Mouse (Mus musculus): ENCODE measurements at regions not wholly inside any gene's neighbourhood (a gene's known extent, or its start where the extent isn't known, plus 50 kb on each side); places are given as distances from the start of the nearest gene placed in this dataset.

GRCm38 (mm10) chr10:21777103-21777502 lies 104.9 kb upstream of the Sgk1 start:
- DNase-seq = no peak

GRCm38 (mm10) chr10:21783478-21783877 lies 98.5 kb upstream of the Sgk1 start:
- DNase-seq = no peak

DNA sequence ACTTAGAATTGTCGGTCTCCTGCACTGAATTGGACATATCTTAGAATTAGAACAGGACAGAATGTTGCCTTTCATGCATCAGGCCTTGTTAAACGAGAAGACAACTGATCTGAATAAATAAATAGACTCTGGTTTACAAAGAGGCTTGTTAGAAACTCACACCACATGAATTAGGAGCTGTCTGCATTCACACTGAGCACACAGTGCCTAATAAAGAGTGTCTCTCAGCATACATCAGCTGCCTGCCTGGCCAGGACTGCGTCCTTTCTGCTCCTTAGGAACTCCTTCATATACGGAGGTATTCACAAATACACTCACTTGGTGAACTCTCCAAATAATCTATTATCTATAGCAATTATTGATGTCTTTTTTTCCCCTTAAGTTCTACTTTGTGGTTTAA lies 96.9 kb upstream of the Sgk1 start:
- DNase-seq = no peak

DNA sequence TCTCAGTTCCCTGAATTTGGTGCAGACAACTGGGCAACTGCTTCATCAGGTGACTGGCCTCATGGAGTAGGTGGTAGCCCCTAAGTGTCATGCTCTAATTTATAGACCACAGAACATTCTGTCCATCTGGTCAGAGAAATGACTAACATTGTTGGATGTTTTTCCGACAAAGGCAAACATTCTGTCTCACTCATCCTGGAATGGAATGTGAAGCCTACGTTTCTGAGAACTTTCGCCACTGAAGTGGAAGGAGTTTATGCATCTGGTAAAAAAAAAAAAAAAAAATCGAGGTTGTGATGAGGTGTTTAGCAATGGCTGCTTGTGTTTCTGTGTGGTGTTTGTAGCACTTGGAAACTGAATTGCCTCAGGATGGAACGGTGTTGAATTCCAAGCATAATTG lies 96.2 kb upstream of the Sgk1 start:
- DNase-seq = no peak

DNA sequence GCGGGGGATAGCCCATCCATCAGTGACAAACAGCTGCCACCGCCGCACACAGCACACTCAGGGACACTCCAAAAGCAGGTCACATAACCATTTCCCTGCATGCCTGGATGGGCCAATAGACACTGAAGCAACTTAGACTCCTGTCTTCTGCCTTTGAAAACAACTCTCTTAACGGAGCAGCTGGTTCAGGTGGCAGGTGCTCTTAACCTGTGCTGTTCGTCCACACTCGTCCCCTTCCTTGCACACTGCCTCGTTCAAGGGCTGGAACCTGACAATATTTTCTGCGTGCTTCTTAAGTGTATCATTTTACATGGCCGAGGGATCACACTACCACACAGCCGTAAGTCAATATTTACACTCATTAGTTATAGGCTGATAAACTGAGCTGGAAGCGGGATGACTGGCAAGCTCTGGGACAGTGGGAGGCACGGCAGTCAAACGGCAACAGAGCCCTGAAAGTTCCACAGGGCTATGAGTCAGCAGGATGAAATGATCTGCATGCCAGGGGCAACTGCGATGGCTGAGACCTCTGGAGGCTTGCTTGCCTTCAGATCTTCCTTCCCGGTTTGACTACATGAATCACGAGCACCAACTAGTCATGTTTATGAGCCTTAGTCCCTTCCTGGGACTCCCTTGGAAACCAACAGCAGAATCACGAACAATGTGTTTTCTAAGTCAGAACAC lies 92.0 kb upstream of the Sgk1 start:
- DNase-seq = no peak

GRCm38 (mm10) chr10:21790991-21791390 lies 91.0 kb upstream of the Sgk1 start:
- DNase-seq = no peak

DNA sequence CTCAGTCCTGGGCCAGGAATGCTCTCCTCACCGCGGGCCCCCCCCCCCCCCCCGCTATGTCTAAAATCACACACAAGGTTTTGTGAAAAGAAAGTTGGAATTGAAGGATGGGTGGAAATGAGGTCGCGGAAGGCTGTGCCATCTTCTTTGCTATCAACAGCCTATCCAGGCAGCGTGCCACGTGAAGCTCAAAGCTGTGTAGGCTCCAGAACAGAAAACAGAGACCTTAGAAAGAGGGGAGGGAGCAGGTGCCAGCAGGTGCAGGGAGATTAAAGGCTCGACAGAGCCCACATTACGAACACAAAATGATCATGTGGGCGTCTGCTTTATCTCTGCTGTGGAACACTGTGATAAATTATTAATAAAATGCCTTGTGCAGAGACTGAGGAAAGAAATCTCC lies 89.6 kb upstream of the Sgk1 start:
- DNase-seq = peak; percentile 53 to 68

DNA sequence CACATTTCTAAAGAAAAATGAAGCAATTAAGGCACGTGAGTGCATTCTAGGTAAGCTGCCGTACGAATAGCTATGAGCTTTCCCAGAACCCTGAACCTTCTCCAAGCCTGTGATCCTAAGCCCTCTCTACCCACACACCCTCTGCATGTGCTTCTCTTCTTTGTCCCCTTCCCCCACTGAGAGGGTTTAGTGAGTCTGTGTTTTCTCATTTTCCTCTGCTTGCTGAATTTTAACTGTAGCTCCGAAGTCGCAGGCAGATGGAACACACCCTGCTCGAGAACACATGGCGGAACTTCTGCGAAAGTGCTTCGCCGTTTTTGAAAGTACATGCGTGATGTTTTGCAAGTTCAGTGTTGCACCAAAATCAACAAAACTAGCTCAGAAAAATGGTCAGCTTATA lies 88.3 kb upstream of the Sgk1 start:
- DNase-seq = no peak

- no peak for DNase-seq
Observed at GRCm38 (mm10) chr10:21796386-21796785, 85.6 kb upstream of the Sgk1 start.

- no peak for DNase-seq
Observed at GRCm38 (mm10) chr10:21798103-21798502, 83.9 kb upstream of the Sgk1 start.

- no peak for DNase-seq
Observed at GRCm38 (mm10) chr10:21801556-21801955, 80.4 kb upstream of the Sgk1 start.

DNA sequence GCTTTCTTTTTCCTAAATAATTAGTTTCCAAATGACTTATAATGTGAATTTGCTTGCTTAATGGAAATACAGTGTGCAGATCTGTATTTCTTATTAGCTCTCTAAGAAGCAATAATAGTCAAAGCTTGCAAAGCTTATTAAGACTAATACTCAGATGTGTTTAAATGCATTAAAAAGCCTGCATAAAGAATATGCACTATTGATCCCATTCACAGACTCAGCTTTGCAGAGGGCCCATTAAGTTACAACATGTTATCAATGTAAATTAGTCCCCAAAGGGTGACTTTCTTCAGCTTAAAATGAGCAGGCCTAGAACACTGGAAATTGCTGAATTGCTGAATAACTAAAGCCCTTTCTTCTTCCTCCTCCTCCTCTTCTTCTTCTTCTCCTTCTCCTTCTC lies 78.8 kb upstream of the Sgk1 start:
- DNase-seq = no peak

DNA sequence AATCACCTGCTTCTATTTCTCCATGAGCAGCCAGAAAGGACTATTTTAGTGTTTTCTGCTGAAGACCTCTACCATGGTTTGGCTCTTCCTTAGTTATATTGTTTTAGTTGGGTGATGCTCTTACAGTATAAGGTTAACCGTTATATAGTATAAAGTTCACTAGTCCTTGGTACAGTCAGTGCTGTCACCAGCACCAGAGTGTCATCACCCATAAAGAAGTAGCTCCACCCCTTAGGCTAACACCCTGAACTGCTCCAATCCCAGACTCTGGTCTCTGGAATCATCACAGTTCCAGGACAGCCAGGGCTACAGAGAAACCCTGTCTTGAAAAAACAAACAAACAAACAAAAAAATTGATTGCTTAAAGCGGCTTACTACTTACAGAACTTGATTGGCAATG lies 77.2 kb upstream of the Sgk1 start:
- DNase-seq = no peak

DNA sequence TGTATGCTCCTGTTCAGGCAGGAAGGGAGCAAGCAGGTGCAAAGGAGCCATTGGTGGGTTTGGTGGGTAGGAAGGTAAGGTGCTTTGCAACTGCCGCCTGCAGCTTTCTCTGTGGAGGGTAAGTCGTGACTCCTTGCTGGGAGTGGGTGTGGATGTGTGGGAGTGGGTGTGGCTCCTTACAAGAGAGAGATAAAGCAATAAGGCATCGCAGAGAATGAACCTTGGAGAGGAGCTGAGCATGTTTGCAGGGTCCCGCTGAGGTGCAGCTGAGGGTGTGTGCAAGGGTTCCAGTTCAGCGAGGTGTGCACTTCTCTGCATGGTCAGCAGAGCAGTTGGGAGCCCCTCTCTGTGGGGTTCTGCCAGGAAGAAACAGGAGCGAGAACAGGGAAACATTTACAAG lies 76.4 kb upstream of the Sgk1 start:
- DNase-seq = no peak

- no peak for DNase-seq
Observed at GRCm38 (mm10) chr10:21806716-21807115, 75.3 kb upstream of the Sgk1 start.

DNA sequence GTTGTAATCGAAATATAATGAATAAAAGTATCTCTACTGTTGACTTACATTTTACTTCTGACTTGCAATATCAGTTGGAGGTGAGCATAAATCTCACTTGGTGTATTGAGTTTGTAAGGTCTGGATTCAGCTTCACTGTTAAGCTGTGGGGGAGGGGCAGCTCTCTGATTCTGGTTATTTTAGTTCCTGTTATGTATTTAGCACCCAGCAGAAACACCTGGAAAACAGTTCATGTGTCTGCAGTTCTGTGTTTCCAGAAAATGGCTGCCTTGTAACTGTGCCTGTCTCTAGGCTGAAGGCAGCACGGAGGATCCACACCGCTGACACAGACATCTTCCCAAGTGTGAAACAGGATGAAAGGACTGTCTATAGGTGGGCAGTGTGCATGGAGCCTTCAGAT lies 62.3 kb upstream of the Sgk1 start:
- no peak for DNase-seq

DNA sequence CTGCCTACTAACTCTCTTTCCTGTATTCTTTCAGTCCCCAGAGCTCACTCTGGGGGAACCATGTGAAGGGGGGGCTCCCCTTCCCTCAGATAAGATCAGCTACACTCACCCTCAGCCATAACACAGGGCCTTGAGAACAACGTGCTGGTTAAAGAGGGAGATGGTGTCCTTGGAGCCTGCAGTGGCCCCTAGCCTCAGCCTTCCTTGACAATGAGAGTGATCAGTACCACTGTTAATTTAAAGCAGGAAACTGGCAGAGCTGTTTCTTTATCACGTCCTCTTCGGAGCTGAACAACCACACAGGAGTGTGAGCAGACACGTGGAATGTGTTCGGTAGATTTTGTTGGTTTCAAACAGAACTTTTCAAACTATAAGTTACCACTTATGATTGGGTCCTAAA lies 60.6 kb upstream of the Sgk1 start:
- no peak for DNase-seq

- no peak for DNase-seq
Observed at GRCm38 (mm10) chr10:21824418-21825025, 57.5 kb upstream of the Sgk1 start.

GRCm38 (mm10) chr10:21826793-21827504 lies 55.0 kb upstream of the Sgk1 start:
- no peak for DNase-seq

DNA sequence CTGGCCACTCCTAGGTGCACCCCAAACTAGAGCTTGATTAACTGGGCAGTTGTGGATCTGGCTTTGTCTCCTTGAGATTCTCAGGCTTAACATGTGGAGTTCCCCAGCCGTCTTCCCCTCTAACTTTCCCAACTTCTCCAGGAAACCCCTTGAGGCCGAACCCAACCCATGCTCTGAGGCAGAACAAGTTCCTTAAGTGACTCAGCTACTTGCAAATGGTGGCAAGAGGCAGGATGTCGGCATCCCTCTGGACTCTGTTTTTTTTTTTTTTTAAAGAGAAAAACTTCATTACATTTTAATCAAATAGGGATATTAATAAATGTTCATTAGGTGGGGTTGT lies 54.5 kb upstream of the Sgk1 start:
- no peak for DNase-seq

DNA sequence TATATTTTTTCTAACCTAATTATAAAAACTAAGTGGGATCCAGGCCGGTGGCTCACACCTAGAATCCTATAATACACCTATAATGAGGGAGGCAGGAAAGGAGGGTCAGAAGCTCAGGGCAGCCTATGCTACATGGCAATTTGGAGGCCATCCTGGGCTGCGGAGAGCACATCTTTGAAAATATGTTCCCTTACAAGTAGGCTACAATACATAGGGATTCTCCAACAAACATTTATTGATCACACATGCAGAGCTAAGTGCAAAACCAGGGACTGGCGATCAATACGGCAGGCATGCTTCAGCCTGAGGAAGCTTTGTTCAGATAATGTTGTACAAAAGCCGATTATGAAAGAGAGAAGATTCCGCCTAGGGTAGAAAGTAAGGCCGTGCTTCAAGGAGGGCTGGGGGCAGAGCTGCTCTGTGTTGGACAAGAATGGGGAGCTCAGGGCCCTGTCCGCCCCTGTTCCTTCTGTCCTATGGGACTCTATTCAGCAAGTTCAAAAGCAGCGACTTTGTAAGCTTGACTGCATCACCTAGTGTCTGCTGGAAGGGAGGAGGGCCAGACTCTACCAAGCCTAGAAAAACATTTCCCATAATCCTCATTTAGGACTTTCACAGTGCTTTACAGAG lies 53.4 kb upstream of the Sgk1 start:
- DNase-seq = no peak

DNA sequence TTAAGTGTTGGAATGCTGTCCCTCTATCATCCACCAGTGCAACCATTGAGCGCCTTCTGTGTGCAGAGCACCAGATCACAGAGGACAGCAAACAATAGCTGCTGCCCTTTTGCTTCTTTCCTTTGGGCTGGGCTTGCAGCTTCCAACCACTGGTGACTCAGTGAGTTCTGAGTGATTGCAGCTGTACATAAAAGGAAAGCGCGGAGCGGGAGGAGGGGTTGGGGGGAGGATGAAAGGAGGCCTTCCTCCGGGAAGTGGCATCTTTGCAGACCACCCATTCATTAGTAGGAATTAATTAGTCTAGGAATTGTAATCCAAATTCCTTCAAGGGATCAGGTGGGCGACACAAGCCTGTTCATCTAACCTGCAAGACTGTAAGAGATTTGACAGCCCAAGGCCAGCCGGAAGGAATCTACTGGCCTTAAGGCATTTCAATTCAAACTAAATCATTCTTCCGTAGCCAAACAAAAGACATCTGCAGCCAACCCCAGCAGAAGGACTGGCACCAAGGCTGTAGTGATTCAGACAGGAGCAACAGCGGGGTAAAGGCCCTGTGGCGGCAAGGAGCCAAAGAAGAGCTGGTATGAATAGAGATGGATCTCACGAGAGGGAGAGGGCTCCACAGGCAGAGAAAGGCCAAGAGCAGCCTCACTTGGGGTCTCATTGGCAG lies 52.8 kb upstream of the Sgk1 start:
- DNase-seq = peak; percentile 42 to 65

- no peak for DNase-seq
Observed at GRCm38 (mm10) chr10:21831002-21831696, 50.8 kb upstream of the Sgk1 start.

All from cerebellum, postnatal 14 days (tissue).